Mouse (Mus musculus): ENCODE measurements around the gene Apoc3.

DNA sequence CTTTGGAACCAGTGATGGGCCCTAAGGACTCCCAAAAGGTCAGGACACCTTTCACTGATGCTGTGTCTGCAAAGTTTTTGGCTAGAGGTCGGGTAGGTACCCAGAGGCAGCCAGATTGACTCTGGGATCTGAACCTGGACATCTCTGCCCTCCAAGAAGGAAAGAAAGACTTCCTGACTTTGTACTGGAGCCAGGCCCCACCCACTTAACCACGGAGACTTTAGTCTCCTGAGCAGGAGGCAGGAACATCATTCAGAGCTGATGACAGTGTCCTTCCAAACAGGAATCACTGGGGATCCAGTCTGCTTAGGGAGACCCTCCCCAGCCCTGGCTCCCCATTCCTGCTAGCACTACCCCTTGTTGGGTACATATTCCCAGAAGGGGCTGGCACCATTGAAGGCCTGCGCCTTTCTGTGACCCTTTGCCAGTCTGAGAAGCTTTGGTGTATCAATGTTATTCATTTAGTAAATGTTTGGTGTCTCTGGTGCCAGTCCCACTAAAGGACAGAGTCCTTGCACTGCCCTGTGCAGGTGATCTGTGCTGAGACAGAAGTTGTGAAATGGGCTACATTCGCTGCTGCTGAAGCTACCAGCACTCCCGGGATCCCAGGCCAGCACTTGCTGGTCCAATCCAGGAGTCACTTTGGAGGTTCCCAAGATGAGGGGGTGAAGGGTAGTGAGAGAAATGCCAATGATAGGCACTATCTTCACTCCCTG lies 10.3 kb downstream of the Apoc3 start:
- no peak for TF ChIP-seq POLR2A (IDR thresholded peaks at IDR 0.05; ENCODE audit: borderline replicate concordance, control insufficient read depth, low read depth, low read length)
- no peak for TF ChIP-seq CTCF (IDR thresholded peaks at IDR 0.05; ENCODE audit: control insufficient read depth, insufficient read depth, low read length)
